Mouse (Mus musculus) G1E (cell line): ENCODE results near the gene Ppp1r2.
"Not testable (repeated sequence)": the region's sequence is repeated elsewhere in the genome, so short reads cannot be mapped to it uniquely, and the experiment has no call there.

ENCODE experiments used
- CTCF ChIP-seq: IDR thresholded peaks from 2 replicates; pipeline ENCODE4 v1.5.1; 2012; ENCODE audit warnings: low read depth, low read length, inconsistent platforms, mixed read lengths
- GATA1 ChIP-seq: IDR thresholded peaks from 2 replicates; pipeline ENCODE4 v1.6.1; 2012; ENCODE audit warnings: borderline replicate concordance, low read length, inconsistent platforms, mixed read lengths
- TAL1 ChIP-seq: conservative IDR thresholded peaks from 2 replicates; pipeline ENCODE4 v1.6.1; 2012; ENCODE audit warnings: low read depth, low read length, inconsistent platforms, mixed read lengths

- TF ChIP-seq GATA1, TAL1, CTCF: not testable (repeated sequence)
Observed at GRCm38 (mm10) chr16:31319723-31320122, 44.6 kb upstream of the Ppp1r2 start.
